Mouse (Mus musculus): ENCODE measurements around the gene Zbed5.
"Not testable (repeated sequence)": the region's sequence is repeated elsewhere in the genome, so short reads cannot be mapped to it uniquely, and the experiment has no call there.

Gene Zbed5

GRCm38 (mm10) chr5:129895198-129896088 lies at the start of gene Zbed5:
Gene Zbed5, plus strand, starts transcription at chr5:129895723.
- in situ Hi-C loops (cut with MboI, MseI), result no loop called here

DNA sequence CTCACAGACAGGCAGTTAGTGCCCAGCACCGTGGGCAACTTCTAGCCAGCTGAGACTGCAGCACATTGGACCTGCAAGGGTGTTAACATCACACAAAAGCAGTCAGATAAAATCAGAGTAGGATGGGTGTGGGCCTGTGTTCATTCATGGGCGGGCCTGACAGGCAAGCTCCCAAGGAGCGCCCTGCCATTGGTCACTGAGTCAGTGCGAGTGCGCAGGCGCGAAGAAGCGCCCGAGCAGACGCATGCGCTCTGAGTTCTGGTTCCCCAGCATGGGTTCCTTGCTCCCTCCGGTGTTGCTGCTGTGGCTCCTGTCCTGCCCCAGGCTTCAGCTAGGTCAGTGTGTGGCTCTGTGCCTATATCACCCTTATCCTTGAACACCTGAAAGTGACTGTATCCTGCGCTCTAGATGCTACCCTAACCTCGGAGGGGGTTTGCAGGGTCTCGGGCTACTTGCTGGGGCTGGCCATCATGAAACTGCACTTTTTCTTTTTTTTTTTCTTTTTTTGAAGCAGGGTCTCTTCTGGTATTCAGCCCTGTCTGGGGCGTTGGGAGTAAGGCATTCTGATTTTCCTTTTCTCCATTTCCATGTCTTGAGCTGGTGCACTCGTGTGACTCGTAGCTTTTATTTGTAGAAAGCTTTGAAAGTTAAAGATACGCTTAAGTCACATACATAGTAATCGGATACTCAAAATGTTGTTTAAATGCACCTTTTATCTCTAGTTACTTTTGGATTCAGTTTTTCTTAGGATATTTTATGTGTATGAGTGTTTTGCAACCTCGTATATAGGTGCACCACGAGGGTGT lies 48.6 kb upstream of the Zbed5 start, which contains the start of gene Sumf2:
TSS of gene Sumf2 (plus strand) at position 235 of the 806 bp plus-strand sequence.
- in situ Hi-C loops (cut with MboI, MseI), result loop anchor here (5.0 kb wide), 2 partner anchors 40 to 55 kb away; partner anchors contain the start of gene Chchd2

DNA sequence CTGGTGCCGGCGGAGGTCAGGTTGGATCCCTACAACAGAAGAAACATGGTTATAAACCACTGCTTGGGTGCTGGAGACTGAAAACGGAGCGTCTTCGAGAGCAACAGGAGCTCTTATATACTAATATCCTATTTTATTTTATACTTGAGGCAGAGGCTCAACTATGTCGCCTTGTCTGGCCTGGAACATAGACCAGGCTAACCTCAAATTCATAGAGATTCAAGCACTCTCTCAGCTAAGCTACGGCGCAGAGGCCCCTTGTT lies 48.0 kb upstream of the Zbed5 start:
- in situ Hi-C loops (cut with MboI, MseI), result loop anchor here (5.0 kb wide), 2 partner anchors 40 to 55 kb away; partner anchors contain the start of gene Chchd2

- in situ Hi-C loops (cut with MboI, MseI), result loop anchor here (10.0 to 25.0 kb wide), 4 partner anchors 250 to 793 kb away; no protein-coding TSS in a partner anchor
Measured at GRCm38 (mm10) chr5:129855163-129855562, 40.4 kb upstream of the Zbed5 start.

DNA sequence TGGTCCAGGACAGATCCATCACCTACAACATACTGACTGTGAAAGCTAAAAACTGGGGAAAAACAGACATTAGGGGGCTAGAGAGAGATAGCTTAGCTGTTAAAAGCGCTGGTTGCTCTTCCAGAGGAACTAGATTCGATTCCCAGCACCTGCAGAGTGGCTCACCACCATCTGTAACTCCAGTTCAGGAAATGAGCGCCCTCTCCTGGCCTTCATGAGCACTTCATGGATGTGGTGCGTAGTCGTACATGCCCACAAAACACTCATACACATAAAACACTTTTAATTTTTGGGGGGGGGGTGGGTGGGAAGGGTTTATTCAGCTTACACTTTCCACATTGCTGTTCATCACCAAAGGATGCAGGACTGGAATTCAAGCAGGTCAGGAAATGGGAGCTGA lies 39.1 kb upstream of the Zbed5 start:
- in situ Hi-C loops (cut with MboI, MseI), result loop anchor here (10.0 to 25.0 kb wide), 4 partner anchors 252 to 794 kb away; no protein-coding TSS in a partner anchor

DNA sequence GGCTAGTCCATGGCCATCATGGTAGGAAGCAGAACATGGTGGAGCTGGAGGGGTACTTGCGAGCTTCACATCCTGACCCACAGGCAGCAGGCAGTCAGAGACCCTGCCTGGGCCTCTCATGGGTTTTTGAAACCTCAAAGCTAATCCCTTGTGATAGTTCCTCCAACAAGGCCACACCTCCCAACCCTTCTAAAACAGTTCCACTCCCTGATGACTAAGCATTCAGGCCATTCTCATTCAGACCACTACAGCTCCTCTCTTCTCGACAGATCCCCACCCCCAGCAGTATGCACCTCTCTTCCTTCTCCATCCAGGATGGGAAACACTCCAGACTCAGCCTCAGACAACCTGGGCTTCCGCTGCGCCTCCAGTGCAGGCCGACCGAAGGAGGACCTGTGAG lies 33.2 kb upstream of the Zbed5 start:
- in situ Hi-C loops (cut with MboI, MseI), result loop anchor here (25.0 kb wide), 3 partner anchors 475 to 800 kb away; no protein-coding TSS in a partner anchor

DNA sequence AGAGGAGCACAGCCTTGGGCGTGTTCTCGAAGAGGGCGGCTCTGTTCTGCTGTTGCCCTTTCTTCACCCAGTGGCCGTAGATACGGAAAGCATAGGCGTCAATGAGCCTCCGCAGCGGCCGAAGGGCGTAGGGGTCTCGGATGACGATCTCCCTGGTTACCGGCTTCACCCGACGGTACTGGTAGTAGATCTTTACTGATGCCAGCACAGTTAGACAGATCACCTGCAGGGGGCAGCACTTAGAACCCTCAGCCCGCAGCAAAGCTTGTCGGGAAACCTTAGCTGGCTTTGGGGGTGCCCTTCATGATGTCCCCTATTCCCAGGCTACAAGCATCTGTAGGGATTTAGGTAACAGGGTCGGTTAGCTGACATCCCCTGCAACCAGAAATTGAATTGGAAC lies 31.1 kb upstream of the Zbed5 start:
- in situ Hi-C loops (cut with MboI, MseI), result loop anchor here (25.0 kb wide), 3 partner anchors 477 to 802 kb away; no protein-coding TSS in a partner anchor

DNA sequence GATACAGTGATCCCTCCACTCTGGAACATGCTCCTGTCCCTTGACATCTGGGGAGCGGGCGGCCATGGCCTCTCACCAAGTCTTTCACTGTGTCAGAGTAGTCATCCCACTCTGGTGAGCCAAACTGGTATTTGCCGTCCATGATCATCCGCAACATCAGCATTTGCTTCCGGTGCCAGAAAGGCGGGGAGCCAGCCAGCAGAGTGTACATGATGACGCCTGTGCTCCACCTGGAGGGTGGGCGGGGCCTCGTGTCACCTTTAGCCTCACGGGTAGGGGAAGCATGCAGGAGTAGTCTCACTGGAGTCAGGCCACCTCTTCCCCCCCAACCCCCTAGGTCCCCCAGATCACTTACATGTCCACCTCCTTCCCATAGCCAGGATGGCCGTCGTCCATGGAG lies 29.7 kb upstream of the Zbed5 start:
- in situ Hi-C loops (cut with MboI, MseI), result loop anchor here (25.0 kb wide), 3 partner anchors 479 to 804 kb away; no protein-coding TSS in a partner anchor

DNA sequence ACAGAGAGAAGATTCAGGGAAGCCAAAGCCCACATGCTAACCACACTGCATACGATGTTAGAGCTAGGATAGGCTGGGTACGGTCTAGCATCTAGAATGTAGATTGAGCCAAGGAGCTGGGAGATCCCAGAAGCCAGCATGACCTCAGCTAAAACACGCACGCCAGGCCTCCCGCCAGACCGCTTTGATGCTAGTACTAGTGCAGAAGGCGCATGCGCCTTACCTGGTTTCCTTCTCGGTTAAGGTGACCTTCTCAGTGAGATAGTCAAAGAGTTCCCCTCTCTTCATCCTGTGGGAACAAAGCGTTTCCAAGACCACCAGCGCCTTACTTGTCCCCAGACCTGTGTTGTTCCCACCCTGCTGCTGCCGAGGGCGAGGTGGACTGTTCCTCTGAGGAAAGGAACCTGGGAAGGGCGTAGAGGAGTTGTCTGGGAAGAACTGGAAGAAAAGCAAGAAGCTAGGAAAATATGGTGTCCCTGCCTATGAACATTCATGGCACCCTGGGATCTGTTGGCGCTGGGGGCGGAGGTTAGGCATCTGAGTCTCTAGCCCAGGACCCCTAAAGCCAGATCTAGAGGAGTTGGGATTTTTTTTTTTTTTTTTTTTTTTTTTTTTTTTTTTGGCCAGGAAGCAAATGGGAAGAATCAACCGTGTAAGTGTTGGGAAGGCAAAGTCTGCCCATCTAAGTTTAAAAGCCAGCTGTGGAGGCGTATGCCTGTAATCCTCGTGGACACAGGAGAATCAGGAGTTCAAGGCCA lies 26.1 kb upstream of the Zbed5 start:
- in situ Hi-C loops (cut with MboI, MseI), result loop anchor here (25.0 kb wide), 3 partner anchors 482 to 807 kb away; no protein-coding TSS in a partner anchor

- in situ Hi-C loops (cut with MboI, MseI), result loop anchor here (25.0 kb wide), 3 partner anchors 484 to 809 kb away; no protein-coding TSS in a partner anchor
Measured at GRCm38 (mm10) chr5:129871238-129871637, 24.3 kb upstream of the Zbed5 start.

DNA sequence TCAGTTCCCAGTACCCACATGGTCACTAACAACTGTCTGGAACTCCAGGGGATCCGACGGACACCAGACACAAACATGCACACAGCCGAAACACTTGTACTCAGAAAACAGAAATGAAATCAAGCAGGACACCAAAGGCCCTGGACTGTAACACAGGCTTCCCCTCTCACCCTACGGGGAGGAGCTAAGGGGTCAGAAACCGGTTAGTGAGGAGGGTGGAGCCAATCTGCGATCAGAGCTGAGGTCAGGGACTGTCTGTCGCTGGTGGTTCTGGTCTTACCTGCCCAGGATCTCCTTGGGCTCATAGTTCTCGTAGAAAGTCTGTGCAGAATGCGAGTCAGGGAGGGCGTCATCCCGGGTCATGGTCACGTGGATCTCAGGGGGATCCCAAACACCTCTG lies 21.6 kb upstream of the Zbed5 start:
- in situ Hi-C loops (cut with MboI, MseI), result loop anchor here (25.0 kb wide), 3 partner anchors 487 to 812 kb away; no protein-coding TSS in a partner anchor

GRCm38 (mm10) chr5:129875098-129875497 lies 20.4 kb upstream of the Zbed5 start:
- in situ Hi-C loops (cut with MboI, MseI), result no loop called here

GRCm38 (mm10) chr5:129877731-129878455 lies 17.6 kb upstream of the Zbed5 start:
- in situ Hi-C loops (cut with MboI, MseI), result no loop called here

DNA sequence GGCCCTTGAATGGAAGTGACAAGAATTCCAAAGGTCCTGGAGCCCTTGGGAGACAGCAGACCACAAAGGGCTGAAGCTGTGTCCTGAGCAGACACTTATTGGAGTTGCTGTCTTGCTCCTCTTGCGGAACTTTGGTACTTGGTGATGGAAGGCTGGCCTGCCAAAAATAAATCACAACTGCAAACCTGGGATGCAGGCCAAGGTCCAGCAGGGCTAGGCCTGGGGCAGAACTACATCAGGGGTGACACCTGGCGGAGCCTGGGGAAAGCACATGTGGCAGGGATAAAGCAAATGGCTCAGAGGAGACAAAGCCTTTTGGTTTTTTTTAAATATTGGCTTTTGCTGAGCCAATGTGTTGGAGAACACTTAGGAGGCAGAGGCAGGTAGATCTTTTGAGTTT lies 16.6 kb upstream of the Zbed5 start:
- in situ Hi-C loops (cut with MboI, MseI), result no loop called here

- in situ Hi-C loops (cut with MboI, MseI), result no loop called here
Measured at GRCm38 (mm10) chr5:129879888-129880287, 15.6 kb upstream of the Zbed5 start.

DNA sequence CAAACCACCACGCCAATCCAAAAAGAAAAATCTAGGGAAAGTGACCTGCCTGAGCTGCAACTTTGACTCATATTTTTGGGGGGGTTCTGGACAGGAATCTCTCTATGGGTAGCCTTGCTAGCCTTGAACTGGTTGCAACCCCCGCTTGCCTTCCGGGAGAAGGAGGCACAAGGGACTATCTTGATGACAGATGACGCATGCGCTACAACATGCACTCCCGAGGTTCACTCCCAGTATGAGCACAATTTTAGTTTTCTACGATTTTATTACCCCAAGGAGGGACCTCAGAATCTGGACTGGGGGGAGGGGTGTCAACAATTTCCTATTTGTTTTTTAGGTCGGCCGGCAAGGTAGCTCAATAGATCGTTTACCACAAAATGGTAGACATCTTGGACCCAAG lies 9.3 kb upstream of the Zbed5 start:
- in situ Hi-C loops (cut with MboI, MseI), result loop anchor here (5.0 kb wide), 1 partner anchor 39 kb away; the partner anchor contains the start of gene Sumf2

GRCm38 (mm10) chr5:129886911-129887636 lies 8.4 kb upstream of the Zbed5 start, which contains the start of gene Chchd2:
Gene Chchd2, minus strand, starts transcription at chr5:129887470.
- in situ Hi-C loops (cut with MboI, MseI), result loop anchor here (5.0 kb wide), 1 partner anchor 40 kb away; the partner anchor contains the start of gene Sumf2

DNA sequence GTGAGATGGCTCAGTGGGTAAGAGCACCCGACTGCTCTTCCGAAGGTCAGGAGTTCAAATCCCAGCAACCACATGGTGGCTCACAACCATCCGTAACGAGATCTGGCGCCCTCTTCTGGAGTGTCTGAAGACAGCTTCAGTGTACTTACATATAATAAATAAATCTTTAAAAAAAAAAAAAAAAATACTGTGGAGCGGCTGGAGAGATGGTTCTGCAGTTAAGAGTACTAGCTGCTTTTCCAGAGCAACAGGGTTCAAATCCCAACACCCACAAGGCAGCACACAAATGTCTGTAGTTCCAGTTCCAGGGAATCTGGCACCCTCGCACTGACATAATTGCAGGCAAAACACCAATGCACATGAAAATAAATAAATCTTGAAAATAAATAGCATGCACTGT lies 5.1 kb upstream of the Zbed5 start:
- in situ Hi-C loops (cut with MboI, MseI), result not testable (repeated sequence)

DNA sequence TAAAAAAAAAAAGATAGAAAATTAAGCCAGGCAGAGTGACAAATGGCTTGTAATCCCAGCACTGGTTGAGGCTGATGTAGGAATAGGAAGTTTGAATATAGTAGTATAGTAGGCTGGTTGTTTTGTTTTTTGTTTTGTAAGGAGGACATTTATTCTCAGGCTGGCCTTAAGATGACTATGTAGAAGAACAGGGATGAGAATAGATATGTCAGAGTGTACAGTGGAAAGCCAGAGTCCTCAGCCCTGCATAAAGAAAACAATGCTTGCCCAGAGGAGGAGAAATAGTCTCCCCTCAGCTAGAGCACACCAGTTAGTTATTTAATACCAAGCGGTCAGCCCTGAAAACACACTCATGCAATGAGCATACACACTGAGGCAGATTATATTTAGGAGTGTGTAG lies 2.9 kb downstream of the Zbed5 start, which contains the start of gene Phkg1:
TSS of gene Phkg1 (minus strand) at position 101 of the 400 bp plus-strand sequence.
- in situ Hi-C loops (cut with MboI, MseI), result no loop called here

Measured in T-helper 1 cell (primary cell).